Mouse (Mus musculus): ENCODE data around the gene Lrrc72. TPM values are rescaled to one million over a fixed set of nuclear protein-coding genes. Genes with fewer than 3 reads are reported as not detected.

Lrrc72 gene
- polyA plus RNA-seq, 1 experiment = not detected

DNA sequence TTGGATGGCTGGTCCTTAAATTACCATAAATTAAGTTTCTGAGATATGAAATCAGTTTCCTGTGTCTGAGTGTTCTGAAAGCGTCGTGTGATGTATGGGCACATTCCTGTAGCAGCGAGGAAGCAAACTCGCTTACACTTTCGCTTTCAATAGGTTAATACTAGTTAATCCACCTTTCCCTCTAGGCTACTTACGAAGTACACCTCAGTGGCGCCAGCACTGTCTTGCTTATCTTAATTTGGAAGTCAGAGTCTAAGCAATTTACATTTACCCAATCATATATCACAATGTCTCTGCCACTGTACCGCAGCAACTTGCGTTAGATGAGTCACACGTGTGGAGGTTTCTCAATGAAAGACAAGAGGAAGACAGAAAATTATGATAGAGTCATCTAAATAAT is 36.3 kb downstream of the Lrrc72 start:
- DNase-seq (ENCODE audit: low read depth) = no peak
- TF ChIP-seq POLR2A (IDR thresholded peaks at IDR 0.05; ENCODE audit: borderline replicate concordance, extremely low read depth, insufficient read depth, insufficient read length, poor library complexity, severe bottlenecking) (no peak), CTCF (IDR thresholded peaks at IDR 0.05; ENCODE audit: borderline replicate concordance, extremely low read depth, insufficient read depth, insufficient read length) (no peak)

DNA sequence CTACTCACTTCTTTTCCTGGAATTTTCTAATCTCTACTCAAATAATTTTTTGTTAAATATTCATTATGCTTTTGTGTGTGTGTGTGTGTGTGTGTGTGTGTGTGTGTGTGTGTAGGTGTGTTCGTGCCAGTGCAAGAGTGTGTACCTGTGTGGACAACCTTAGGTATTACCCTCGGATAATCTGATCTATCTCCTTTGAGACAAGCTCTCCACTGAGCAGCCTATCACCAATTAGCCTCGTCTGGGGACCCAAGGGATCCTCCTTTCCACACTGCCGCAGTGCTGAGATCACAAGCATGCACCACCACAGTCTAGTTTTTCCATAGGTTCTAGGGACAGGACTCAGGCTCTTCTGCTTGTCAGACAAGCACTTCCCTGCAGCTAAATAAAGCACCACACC is 37.0 kb downstream of the Lrrc72 start:
- no peak for DNase-seq (ENCODE audit: low read depth)
- TF ChIP-seq POLR2A (IDR thresholded peaks at IDR 0.05; ENCODE audit: borderline replicate concordance, extremely low read depth, insufficient read depth, insufficient read length, poor library complexity, severe bottlenecking) (no peak), CTCF (IDR thresholded peaks at IDR 0.05; ENCODE audit: borderline replicate concordance, extremely low read depth, insufficient read depth, insufficient read length) (no peak)

DNA sequence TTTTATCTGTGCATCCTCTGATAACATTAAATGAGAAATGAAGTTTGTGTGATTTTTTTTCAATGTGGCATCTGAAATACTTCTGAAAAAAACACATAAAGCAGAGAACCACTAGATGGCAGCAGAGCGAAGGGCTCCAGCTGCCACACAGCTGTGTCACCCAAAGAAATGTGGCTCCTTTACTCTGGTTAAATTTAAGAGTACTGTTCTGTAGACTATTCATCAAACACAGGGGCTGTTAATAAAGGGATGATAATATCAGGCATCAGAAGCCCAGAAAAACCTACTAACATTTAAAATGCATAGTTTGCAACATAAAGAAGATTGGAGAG is 38.1 kb downstream of the Lrrc72 start:
- TF ChIP-seq POLR2A (IDR thresholded peaks at IDR 0.05; ENCODE audit: borderline replicate concordance, extremely low read depth, insufficient read depth, insufficient read length, poor library complexity, severe bottlenecking) (no peak), CTCF (IDR thresholded peaks at IDR 0.05; ENCODE audit: borderline replicate concordance, extremely low read depth, insufficient read depth, insufficient read length) (peak; percentile 84)

DNA sequence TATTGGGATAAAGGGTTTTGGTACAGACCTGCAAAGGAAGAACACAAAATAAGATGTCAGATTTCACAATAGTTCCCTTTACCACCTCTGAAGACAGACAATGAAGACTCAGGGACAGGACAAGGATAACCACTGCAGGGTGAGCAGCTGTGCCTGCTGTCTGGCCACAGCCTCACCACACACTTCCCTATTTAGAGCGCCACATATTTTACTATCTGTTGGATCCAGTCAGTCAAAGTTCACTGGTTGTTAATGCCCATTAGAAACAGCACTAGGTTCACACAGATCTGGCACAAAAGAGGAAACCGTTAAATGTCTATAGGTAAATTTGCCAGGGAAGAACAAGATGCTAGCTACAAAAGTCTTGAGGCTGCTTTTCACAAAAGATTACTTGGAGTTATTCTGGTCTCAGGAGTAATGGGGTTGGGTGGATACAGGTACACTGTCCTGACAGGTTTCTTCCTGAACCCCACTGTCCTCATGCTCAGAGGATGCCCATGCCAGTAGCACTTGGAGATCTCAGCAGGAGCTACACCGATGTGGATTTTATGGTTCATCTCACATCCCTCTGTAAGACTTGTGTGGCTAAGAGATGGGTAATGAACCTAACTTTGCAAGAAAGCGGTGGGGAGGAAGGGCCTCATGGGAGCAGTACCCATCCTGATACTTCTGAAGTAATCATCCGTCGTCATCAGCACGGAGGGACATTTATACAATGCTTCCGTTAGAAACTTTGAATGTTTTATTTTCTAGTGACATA is 38.6 kb downstream of the Lrrc72 start:
- TF ChIP-seq CTCF (IDR thresholded peaks at IDR 0.05; ENCODE audit: borderline replicate concordance, extremely low read depth, insufficient read depth, insufficient read length) = no peak
- no peak for TF ChIP-seq POLR2A (IDR thresholded peaks at IDR 0.05; ENCODE audit: borderline replicate concordance, extremely low read depth, insufficient read depth, insufficient read length, poor library complexity, severe bottlenecking)
- no peak for DNase-seq (ENCODE audit: low read depth)

More for the DNA sequence above, 38.1 kb downstream of the Lrrc72 start:
- DNase-seq (ENCODE audit: low read depth) = peak; percentile 86

DNA sequence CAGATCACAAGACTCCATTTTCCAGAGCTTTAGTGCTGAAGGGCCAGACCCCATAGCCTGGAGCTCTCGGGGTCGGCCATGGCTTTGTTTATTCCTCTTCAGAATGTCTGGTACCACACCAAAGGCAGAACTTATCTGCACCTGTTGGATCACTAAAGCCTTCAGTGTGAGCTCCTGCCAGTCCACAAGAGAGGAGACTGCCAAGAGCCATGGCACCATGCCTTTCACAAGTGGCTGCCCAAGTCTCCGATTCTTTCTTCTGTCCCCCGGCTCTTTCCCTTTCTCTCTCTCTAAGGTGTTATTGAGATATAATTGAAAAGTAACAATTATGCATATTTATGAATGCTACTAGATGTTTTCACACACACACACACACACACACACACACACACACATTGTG is 43.1 kb downstream of the Lrrc72 start:
- no peak for TF ChIP-seq POLR2A (IDR thresholded peaks at IDR 0.05; ENCODE audit: borderline replicate concordance, extremely low read depth, insufficient read depth, insufficient read length, poor library complexity, severe bottlenecking)
- no peak for TF ChIP-seq CTCF (IDR thresholded peaks at IDR 0.05; ENCODE audit: borderline replicate concordance, extremely low read depth, insufficient read depth, insufficient read length)
- DNase-seq (ENCODE audit: low read depth) = no peak

DNA sequence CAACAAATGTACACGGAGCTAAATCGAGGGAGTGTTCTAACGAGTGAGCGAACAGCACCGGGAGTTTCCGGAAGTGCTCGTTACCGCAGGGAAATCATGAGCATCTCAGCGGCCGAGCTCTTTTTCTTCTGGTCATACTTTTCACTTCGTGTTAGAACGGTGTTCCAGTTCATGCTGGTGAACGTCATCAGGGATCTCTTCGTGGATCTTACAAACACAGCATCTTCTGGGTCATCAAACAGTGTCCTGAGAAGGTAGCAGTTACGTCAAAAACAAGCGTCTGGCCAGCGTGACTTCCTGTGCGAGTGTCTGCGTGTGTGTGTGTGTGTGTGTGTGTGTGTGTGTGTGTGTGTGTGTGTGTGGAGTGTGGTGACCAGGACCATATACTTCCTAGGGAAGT is 44.7 kb downstream of the Lrrc72 start:
- DNase-seq (ENCODE audit: low read depth) = peak; percentile 44
- TF ChIP-seq CTCF (IDR thresholded peaks at IDR 0.05; ENCODE audit: borderline replicate concordance, extremely low read depth, insufficient read depth, insufficient read length) (no peak), POLR2A (IDR thresholded peaks at IDR 0.05; ENCODE audit: borderline replicate concordance, extremely low read depth, insufficient read depth, insufficient read length, poor library complexity, severe bottlenecking) (no peak)

DNA sequence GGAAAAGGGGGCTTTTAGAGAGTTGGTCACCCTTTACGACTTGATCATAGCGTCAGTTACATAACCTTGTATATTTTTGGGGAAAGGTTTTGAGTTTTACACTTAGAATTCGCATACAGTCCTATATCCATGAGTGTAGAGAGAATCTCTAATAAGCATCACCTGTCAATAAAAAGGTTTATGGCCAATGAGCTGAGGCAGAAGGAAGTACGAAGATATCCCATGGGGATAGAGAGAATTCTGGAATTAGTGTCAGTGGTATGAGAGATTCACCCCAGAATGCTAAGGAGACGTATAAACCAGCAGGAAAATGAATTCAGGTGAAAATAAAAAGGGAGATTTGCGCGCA is 45.4 kb downstream of the Lrrc72 start:
- DNase-seq (ENCODE audit: low read depth) = no peak
- TF ChIP-seq POLR2A (IDR thresholded peaks at IDR 0.05; ENCODE audit: borderline replicate concordance, extremely low read depth, insufficient read depth, insufficient read length, poor library complexity, severe bottlenecking) (no peak), CTCF (IDR thresholded peaks at IDR 0.05; ENCODE audit: borderline replicate concordance, extremely low read depth, insufficient read depth, insufficient read length) (no peak)

DNA sequence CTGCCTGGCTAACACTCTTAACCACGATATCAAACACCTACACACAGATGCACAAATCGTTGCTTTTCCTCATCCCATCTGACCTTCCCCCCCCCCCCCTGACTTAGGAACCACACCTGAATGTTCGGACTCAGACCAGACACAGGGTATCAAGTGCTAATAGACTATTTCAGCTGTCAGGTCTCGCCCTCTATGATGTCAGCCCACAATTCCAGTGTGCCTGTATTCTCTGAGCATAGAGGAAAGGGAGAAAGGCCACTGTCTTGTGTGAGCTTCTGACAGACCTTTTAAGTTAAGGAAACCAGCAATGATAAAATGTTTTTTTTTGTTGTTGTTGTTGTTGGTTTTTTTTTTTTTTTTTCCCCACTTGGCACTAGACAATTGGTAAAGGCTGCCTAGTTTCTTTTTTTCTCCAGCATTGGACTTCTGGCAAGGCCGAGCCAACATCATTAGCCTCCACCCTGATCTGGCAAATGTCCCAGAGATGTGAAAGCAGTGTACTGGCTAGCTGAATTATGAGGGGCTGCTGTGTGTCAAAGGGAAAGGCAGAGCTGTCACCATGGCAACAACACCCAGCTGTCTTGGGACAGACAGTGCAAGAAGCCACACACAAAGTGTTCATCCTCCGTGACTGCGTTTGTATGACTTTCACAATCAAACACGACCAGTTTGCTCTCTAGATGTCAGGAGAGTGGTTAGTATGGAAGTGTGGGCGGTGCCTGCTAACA is 46.0 kb downstream of the Lrrc72 start:
- TF ChIP-seq POLR2A (IDR thresholded peaks at IDR 0.05; ENCODE audit: borderline replicate concordance, extremely low read depth, insufficient read depth, insufficient read length, poor library complexity, severe bottlenecking) (no peak), CTCF (IDR thresholded peaks at IDR 0.05; ENCODE audit: borderline replicate concordance, extremely low read depth, insufficient read depth, insufficient read length) (no peak)
- DNase-seq (ENCODE audit: low read depth) = peak; percentile 95

DNA sequence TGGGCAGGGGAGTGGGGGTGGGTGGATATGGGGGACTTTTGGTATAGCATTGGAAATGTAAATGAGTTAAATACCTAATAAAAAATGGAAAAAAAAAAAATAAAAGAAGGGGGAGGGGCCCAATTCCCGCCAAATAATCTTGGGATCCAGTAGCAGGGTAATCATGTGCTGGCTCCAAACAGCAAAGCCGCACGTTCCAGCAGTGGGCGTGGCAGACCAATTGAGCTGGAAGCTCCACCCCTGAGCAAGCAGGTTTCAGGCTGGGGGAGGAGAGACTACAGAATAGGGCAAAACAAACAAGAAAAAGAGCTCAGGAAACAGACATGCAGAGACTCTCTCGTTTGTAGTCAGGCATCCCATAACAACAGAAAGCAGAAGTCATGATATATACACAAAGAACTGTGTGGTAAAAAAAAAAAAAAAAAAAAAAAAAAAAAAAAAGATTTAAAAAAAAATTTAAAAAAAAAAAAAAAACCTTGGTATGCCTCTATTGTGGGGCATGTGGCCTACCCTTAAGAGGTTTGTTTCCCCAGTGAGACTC is 47.5 kb downstream of the Lrrc72 start:
- peak; percentile 34 for DNase-seq (ENCODE audit: low read depth)

DNA sequence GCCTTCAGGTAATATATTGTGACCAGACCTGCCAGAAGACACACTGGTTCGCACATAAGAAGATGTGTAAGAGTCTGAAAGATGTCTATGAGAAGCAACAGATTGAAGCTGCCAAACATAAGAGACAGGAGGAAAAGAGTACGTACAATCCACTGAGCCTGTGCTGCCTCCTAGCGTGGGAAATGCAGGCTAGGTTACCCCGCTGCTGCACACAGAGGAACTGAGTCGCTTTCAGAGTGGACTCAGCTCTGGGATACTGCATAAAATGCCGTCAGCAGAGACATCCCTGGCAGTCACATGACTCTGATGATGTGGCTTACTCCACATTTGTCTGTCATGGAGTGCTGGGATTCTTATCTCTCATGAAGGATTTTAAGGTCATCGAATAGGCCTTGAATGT is 58.2 kb downstream of the Lrrc72 start:
- TF ChIP-seq CTCF (IDR thresholded peaks at IDR 0.05; ENCODE audit: borderline replicate concordance, extremely low read depth, insufficient read depth, insufficient read length) (no peak), POLR2A (IDR thresholded peaks at IDR 0.05; ENCODE audit: borderline replicate concordance, extremely low read depth, insufficient read depth, insufficient read length, poor library complexity, severe bottlenecking) (no peak)
- DNase-seq (ENCODE audit: low read depth) = no peak

DNA sequence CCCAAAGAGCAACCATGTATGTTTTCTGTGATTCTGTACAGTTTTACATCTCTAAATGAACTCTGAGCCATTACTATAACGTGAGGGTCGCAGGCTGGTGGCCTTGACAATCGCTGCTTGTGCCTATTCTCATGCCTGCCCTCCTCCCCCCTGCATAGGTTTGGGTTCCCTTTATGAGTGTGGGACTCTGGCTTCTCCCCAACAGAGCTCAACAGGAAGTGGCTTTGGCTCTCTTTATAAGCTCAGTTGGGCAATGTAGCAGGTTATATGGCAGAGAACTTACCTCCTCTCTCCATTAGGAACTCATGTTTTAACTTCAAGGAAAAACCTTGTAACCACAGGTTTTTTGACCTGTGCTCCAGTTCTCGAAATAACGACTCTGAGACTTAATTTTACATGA is 62.9 kb downstream of the Lrrc72 start:
- no peak for DNase-seq (ENCODE audit: low read depth)
- no peak for TF ChIP-seq POLR2A (IDR thresholded peaks at IDR 0.05; ENCODE audit: borderline replicate concordance, extremely low read depth, insufficient read depth, insufficient read length, poor library complexity, severe bottlenecking)
- TF ChIP-seq CTCF (IDR thresholded peaks at IDR 0.05; ENCODE audit: borderline replicate concordance, extremely low read depth, insufficient read depth, insufficient read length) = no peak

DNA sequence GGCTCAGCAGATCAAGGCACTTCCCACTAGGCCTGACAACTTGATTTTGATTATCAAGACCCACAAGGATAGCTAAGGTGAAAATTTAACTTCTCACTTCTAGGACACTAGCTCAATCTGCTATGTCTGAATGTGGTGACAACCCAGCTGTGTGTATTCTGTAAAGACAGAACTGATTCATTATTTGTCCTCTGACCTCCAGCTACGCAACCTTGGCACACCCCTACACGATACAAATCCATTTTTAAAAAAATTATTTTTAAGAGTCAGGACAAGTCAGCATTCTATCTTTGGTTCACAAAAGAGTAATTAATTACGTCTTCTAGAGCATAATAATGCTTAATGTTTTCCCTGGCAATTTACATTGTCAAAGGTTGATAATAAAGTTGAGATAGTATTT is 63.6 kb downstream of the Lrrc72 start:
- TF ChIP-seq POLR2A (IDR thresholded peaks at IDR 0.05; ENCODE audit: borderline replicate concordance, extremely low read depth, insufficient read depth, insufficient read length, poor library complexity, severe bottlenecking) (no peak), CTCF (IDR thresholded peaks at IDR 0.05; ENCODE audit: borderline replicate concordance, extremely low read depth, insufficient read depth, insufficient read length) (no peak)
- DNase-seq (ENCODE audit: low read depth) = no peak
